Mouse (Mus musculus): ENCODE data around the gene Gm10273.

DNA sequence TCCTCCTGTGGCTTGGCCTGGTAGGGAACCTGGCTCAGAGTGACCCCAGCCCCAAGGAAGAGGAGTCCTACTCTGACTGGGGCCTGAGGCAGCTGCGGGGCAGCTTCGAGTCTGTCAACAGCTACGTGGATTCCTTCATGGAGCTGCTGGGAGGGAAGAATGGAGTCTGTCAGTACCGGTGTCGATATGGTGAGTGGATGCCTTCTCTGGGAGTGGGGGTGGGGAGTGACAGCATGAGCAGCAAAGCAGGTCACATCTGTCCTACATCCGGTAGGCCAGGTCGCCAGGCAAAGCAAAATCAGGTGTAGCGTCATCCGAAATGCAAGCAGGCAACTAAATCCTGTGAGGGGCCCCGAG, 8.3 kb downstream of the Gm10273 start:
- no peak for TF ChIP-seq POLR2A (IDR thresholded peaks at IDR 0.05; ENCODE audit: insufficient read depth, low read depth, low read length)
- no peak for TF ChIP-seq CTCF (IDR thresholded peaks at IDR 0.05; ENCODE audit: insufficient read depth, low read depth, low read length)
